Mouse (Mus musculus): ENCODE results near the gene Myo1d. TPM values are rescaled to one million over a fixed set of nuclear protein-coding genes. Genes with fewer than 3 reads are reported as not detected.

Myo1d gene
- polyA plus RNA-seq, 1 experiment from 2014 or later = 21.6 TPM

GRCm38 (mm10) chr11:80759023-80759422 lies 20.8 kb downstream of the Myo1d start:
- H3K36me3 ChIP-seq (ENCODE audit: control insufficient read depth, insufficient read depth, low read length) = no peaks in the 10 kb centered on the region
- ATAC-seq (ENCODE audit: low FRiP score, low TSS enrichment) (no peak), DNase-seq (ENCODE audit: low spot score) (no peak)
- no peak overlapping the region for H3K27ac ChIP-seq (replicated peaks)
- no peaks in the 10 kb centered on the region for H3K4me1 ChIP-seq (replicated peaks; ENCODE audit: control insufficient read depth, insufficient read depth)
- no peaks in the 10 kb centered on the region for H3K9me3 ChIP-seq (ENCODE audit: control insufficient read depth, low read length)
- TF ChIP-seq CTCF (IDR thresholded peaks at IDR 0.05; ENCODE audit: low read depth) (no peak), EP300 (optimal IDR thresholded peaks at IDR 0.05) (no peak)
- 51% methylated on average over 3 of the region's 3 CpGs for WGBS
- H3K9ac ChIP-seq (ENCODE audit: low read length) = no peak overlapping the region
- H3K4me2 ChIP-seq (replicated peaks; ENCODE audit: low read depth) = no peak overlapping the region
- no peaks in the 10 kb centered on the region for H3K27me3 ChIP-seq (ENCODE audit: control insufficient read depth, insufficient read depth, low read length)
- H3K4me3 ChIP-seq (ENCODE audit: low read depth, low read length) = no peak overlapping the region

- H3K27me3 ChIP-seq (ENCODE audit: control insufficient read depth, insufficient read depth, low read length) = no peaks in the 10 kb centered on the region
- DNase-seq (ENCODE audit: low spot score) = no peak
- H3K4me1 ChIP-seq (replicated peaks; ENCODE audit: control insufficient read depth, insufficient read depth) = no peaks in the 10 kb centered on the region
- H3K36me3 ChIP-seq (ENCODE audit: control insufficient read depth, insufficient read depth, low read length) = no peaks in the 10 kb centered on the region
- no peak overlapping the region for H3K9ac ChIP-seq (ENCODE audit: low read length)
- ATAC-seq (ENCODE audit: low FRiP score, low TSS enrichment) = no peak
- 56% methylated on average over 2 of the region's 2 CpGs for WGBS
- no peak overlapping the region for H3K4me2 ChIP-seq (replicated peaks; ENCODE audit: low read depth)
- H3K4me3 ChIP-seq (ENCODE audit: low read depth, low read length) = no peak overlapping the region
- H3K9me3 ChIP-seq (ENCODE audit: control insufficient read depth, low read length) = no peaks in the 10 kb centered on the region
- no peak overlapping the region for H3K27ac ChIP-seq (replicated peaks)
- TF ChIP-seq EP300 (optimal IDR thresholded peaks at IDR 0.05) (no peak), CTCF (IDR thresholded peaks at IDR 0.05; ENCODE audit: low read depth) (no peak)
Observed at GRCm38 (mm10) chr11:80754201-80754600, 25.6 kb downstream of the Myo1d start.

GRCm38 (mm10) chr11:80751168-80751567 lies 28.7 kb downstream of the Myo1d start:
- DNase-seq (ENCODE audit: low spot score) = no peak
- no peak for TF ChIP-seq CTCF (IDR thresholded peaks at IDR 0.05; ENCODE audit: low read depth)
- no peak for TF ChIP-seq EP300 (optimal IDR thresholded peaks at IDR 0.05)
- Histone ChIP-seq H3K9ac (ENCODE audit: low read length) (no peak overlapping the region), H3K4me1 (replicated peaks; ENCODE audit: control insufficient read depth, insufficient read depth) (no peaks in the 10 kb centered on the region), H3K9me3 (ENCODE audit: control insufficient read depth, low read length) (no peaks in the 10 kb centered on the region), H3K27ac (replicated peaks) (no peak overlapping the region), H3K4me3 (ENCODE audit: low read depth, low read length) (no peak overlapping the region), H3K4me2 (replicated peaks; ENCODE audit: low read depth) (no peak overlapping the region), H3K27me3 (ENCODE audit: control insufficient read depth, insufficient read depth, low read length) (no peaks in the 10 kb centered on the region), H3K36me3 (ENCODE audit: control insufficient read depth, insufficient read depth, low read length) (no peaks in the 10 kb centered on the region)
- 81% methylated on average over 1 of the region's 1 CpGs for WGBS
- no peak for ATAC-seq (ENCODE audit: low FRiP score, low TSS enrichment)

GRCm38 (mm10) chr11:80749187-80749586 lies 30.6 kb downstream of the Myo1d start:
- Histone ChIP-seq H3K27me3 (ENCODE audit: control insufficient read depth, insufficient read depth, low read length) (no peaks in the 10 kb centered on the region), H3K4me1 (replicated peaks; ENCODE audit: control insufficient read depth, insufficient read depth) (no peaks in the 10 kb centered on the region), H3K9me3 (ENCODE audit: control insufficient read depth, low read length) (no peaks in the 10 kb centered on the region), H3K9ac (ENCODE audit: low read length) (no peak overlapping the region), H3K4me3 (ENCODE audit: low read depth, low read length) (no peak overlapping the region), H3K27ac (replicated peaks) (no peak overlapping the region), H3K36me3 (ENCODE audit: control insufficient read depth, insufficient read depth, low read length) (no peaks in the 10 kb centered on the region), H3K4me2 (replicated peaks; ENCODE audit: low read depth) (no peak overlapping the region)
- ATAC-seq (ENCODE audit: low FRiP score, low TSS enrichment) (no peak), DNase-seq (ENCODE audit: low spot score) (no peak)
- TF ChIP-seq CTCF (IDR thresholded peaks at IDR 0.05; ENCODE audit: low read depth) = no peak
- 94% methylated on average over 1 of the region's 1 CpGs for WGBS

GRCm38 (mm10) chr11:80745426-80745825 lies 34.4 kb downstream of the Myo1d start:
- H3K9me3 ChIP-seq (ENCODE audit: control insufficient read depth, low read length) = no peaks in the 10 kb centered on the region
- H3K27ac ChIP-seq (replicated peaks) = no peak overlapping the region
- H3K36me3 ChIP-seq (ENCODE audit: control insufficient read depth, insufficient read depth, low read length) = no peaks in the 10 kb centered on the region
- TF ChIP-seq EP300 (optimal IDR thresholded peaks at IDR 0.05) = no peak
- TF ChIP-seq CTCF (IDR thresholded peaks at IDR 0.05; ENCODE audit: low read depth) = no peak
- H3K4me1 ChIP-seq (replicated peaks; ENCODE audit: control insufficient read depth, insufficient read depth) = no peaks in the 10 kb centered on the region
- H3K9ac ChIP-seq (ENCODE audit: low read length) = no peak overlapping the region
- DNase-seq (ENCODE audit: low spot score) (no peak), ATAC-seq (ENCODE audit: low FRiP score, low TSS enrichment) (no peak)
- H3K4me3 ChIP-seq (ENCODE audit: low read depth, low read length) = no peak overlapping the region
- WGBS = 67% methylated on average over 5 of the region's 5 CpGs
- H3K4me2 ChIP-seq (replicated peaks; ENCODE audit: low read depth) = no peak overlapping the region
- H3K27me3 ChIP-seq (ENCODE audit: control insufficient read depth, insufficient read depth, low read length) = no peaks in the 10 kb centered on the region

GRCm38 (mm10) chr11:80743823-80744410 lies 35.9 kb downstream of the Myo1d start:
- Histone ChIP-seq H3K9me3 (ENCODE audit: control insufficient read depth, low read length) (no peaks in the 10 kb centered on the region), H3K27me3 (ENCODE audit: control insufficient read depth, insufficient read depth, low read length) (no peaks in the 10 kb centered on the region), H3K4me3 (ENCODE audit: low read depth, low read length) (no peak overlapping the region), H3K4me1 (replicated peaks; ENCODE audit: control insufficient read depth, insufficient read depth) (no peaks in the 10 kb centered on the region), H3K9ac (ENCODE audit: low read length) (no peak overlapping the region), H3K27ac (replicated peaks) (no peak overlapping the region), H3K4me2 (replicated peaks; ENCODE audit: low read depth) (no peak overlapping the region), H3K36me3 (ENCODE audit: control insufficient read depth, insufficient read depth, low read length) (no peaks in the 10 kb centered on the region)
- TF ChIP-seq CTCF (IDR thresholded peaks at IDR 0.05; ENCODE audit: low read depth) (no peak), EP300 (optimal IDR thresholded peaks at IDR 0.05) (no peak)
- DNase-seq (ENCODE audit: low spot score) (no peak), ATAC-seq (ENCODE audit: low FRiP score, low TSS enrichment) (no peak)
- WGBS = 79% methylated on average over 4 of the region's 4 CpGs
